Mouse (Mus musculus): ENCODE measurements around the gene Dph1. TPM values are rescaled to one million over a fixed set of nuclear protein-coding genes. Genes with fewer than 3 reads are reported as not detected.
"Not testable (repeated sequence)": the region's sequence is repeated elsewhere in the genome, so short reads cannot be mapped to it uniquely, and the experiment has no call there.

Dph1 gene
- polyA plus RNA-seq, 1 experiment from 2014 or later, result 23.5 TPM

DNA sequence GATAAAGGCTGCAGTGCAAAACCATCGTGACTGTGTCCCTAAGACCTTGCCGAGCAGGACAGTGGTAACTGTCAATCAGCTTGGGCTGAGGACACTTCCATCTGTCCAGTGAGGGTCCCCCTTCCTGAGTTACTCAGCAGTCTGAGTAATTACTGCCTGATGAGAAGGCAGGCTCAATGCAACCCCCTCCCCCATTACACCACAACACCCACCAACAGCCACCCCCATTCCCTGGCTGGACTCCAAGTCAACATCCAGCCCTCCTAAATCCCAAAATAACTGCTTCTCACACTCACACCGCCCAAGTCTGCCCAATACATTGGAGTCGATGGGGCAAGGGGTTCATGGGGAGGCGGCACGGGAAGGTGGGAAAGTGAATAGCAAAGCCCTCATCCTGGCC lies 800 bp upstream of the Dph1 start:
- ATAC-seq (ENCODE audit: insufficient number of reproducible peaks, low FRiP score), result no peak
- Histone ChIP-seq H3K9ac (no peak overlapping the region), H3K36me3 (no peaks in the 10 kb centered on the region), H3K27ac (ENCODE audit: poor library complexity, severe bottlenecking) (no peak overlapping the region; the same call in 1 of the 2 replicates), H3K9me3 (replicated peaks) (no peaks in the 10 kb centered on the region), H3K4me2 (0 out of 2 replicates have a peak overlapping the region, but pooled peaks have one; percentile 6), H3K27me3 (replicated peaks) (peaks cover 37% of the 10 kb centered on the region), H3K4me1 (replicated peaks) (peaks cover 63% of the 10 kb centered on the region), H3K4me3 (no peak overlapping the region)
- 55% methylated on average over 6 of the region's 6 CpGs for WGBS

GRCm38 (mm10) chr11:75190371-75190724 lies 693 bp downstream of the Dph1 start:
- ATAC-seq (ENCODE audit: insufficient number of reproducible peaks, low FRiP score), result peak; percentile 68; the same call in 1 of the 2 replicates
- peak overlapping the region; percentile 87 for H3K4me3 ChIP-seq
- peaks cover 49% of the 10 kb centered on the region for H3K4me1 ChIP-seq (replicated peaks)
- H3K9me3 ChIP-seq (replicated peaks), result no peaks in the 10 kb centered on the region
- peak overlapping the region; percentile 17 for H3K27ac ChIP-seq (ENCODE audit: poor library complexity, severe bottlenecking)
- peaks cover 22% of the 10 kb centered on the region for H3K27me3 ChIP-seq (replicated peaks)
- H3K4me2 ChIP-seq, result peak overlapping the region; percentile 93
- under 1% methylated on average over 24 of the region's 24 CpGs for WGBS
- peak overlapping the region; percentile 79 for H3K9ac ChIP-seq
- H3K36me3 ChIP-seq, result peaks cover 4% of the 10 kb centered on the region; the same call in 1 of the 2 replicates

GRCm38 (mm10) chr11:75189713-75190370 lies 1.2 kb downstream of the Dph1 start:
- ATAC-seq (ENCODE audit: insufficient number of reproducible peaks, low FRiP score), result peak; percentile 22; the same call in 1 of the 2 replicates
- Histone ChIP-seq H3K4me2 (peak overlapping the region; percentile 93), H3K4me3 (peak overlapping the region; percentile 87), H3K27ac (ENCODE audit: poor library complexity, severe bottlenecking) (peak overlapping the region; percentile 17), H3K27me3 (replicated peaks) (peaks cover 17% of the 10 kb centered on the region), H3K9ac (peak overlapping the region; percentile 79), H3K9me3 (replicated peaks) (no peaks in the 10 kb centered on the region), H3K4me1 (replicated peaks) (peaks cover 44% of the 10 kb centered on the region), H3K36me3 (peaks cover 6% of the 10 kb centered on the region)
- WGBS, result under 1% methylated on average over 22 of the region's 22 CpGs

- no peak for ATAC-seq (ENCODE audit: insufficient number of reproducible peaks, low FRiP score)
- no peak overlapping the region for H3K4me3 ChIP-seq
- no peak overlapping the region for H3K9ac ChIP-seq
- H3K4me2 ChIP-seq, result no peak overlapping the region
- H3K27ac ChIP-seq (ENCODE audit: poor library complexity, severe bottlenecking), result no peak overlapping the region
- H3K4me1 ChIP-seq (replicated peaks), result peaks cover 10% of the 10 kb centered on the region
- 84% methylated on average over 1 of the region's 2 CpGs for WGBS
- peaks cover 49% of the 10 kb centered on the region for H3K36me3 ChIP-seq
- H3K9me3 ChIP-seq (replicated peaks), result no peaks in the 10 kb centered on the region
- no peaks in the 10 kb centered on the region for H3K27me3 ChIP-seq (replicated peaks)
These were observed 6.1 kb downstream of the Dph1 start for GRCm38 (mm10) chr11:75184986-75185385.

DNA sequence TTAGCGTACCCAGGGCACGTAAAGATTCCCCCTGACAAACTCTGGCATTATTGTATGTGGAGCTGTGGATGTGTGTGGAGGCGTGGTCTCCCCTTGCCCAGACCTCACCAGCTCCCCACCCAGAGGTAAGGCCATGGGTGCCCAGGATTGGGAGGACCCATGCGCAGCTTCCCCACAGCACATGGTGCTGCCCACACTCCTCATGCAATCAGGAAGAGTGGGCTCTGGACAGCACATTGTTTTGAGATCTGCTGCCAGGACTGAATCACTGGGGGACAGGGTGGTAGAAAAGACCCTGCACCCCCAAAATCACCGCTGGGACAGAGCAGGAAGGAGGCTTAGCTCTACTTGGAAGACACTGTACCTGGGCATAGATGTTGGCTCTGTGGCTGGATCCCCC lies 6.5 kb downstream of the Dph1 start:
- ATAC-seq (ENCODE audit: insufficient number of reproducible peaks, low FRiP score), result no peak
- Histone ChIP-seq H3K36me3 (peaks cover 49% of the 10 kb centered on the region), H3K4me3 (no peak overlapping the region), H3K4me1 (replicated peaks) (peaks cover 9% of the 10 kb centered on the region), H3K9me3 (replicated peaks) (no peaks in the 10 kb centered on the region), H3K27ac (ENCODE audit: poor library complexity, severe bottlenecking) (no peak overlapping the region), H3K4me2 (no peak overlapping the region), H3K9ac (no peak overlapping the region), H3K27me3 (replicated peaks) (no peaks in the 10 kb centered on the region)
- WGBS, result 85% methylated on average over 5 of the region's 5 CpGs

DNA sequence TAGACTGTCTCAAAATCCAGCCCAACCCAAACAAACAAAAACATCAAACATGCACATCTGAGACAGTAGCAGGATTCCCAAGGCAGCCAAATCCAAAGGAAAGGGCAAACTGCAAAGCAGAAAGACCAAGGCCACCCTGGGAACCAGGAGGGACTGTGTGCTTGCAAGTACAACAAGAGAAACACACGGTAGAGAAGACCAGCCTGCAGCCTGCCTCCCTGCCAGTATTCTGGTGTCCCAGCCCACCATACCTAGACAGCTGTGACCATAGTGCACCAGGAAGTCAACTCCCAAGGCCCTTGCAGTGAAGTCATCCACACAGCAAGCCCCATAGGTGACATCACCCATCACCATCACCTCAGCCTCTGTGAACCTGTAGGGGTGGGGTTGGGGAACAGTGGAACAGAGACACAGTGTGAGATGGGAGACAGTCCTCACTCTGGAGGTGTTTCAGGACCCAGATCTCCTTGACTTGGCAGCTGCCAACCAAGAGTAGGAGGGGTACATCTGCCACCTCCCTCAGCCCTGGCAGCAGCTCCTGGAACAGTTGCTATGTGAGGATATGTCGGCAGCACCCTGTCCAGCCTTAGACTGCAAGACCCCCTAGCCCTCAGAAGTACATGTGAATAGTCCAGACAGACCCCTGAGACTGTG lies 7.0 kb downstream of the Dph1 start:
- Histone ChIP-seq H3K27me3 (replicated peaks) (no peaks in the 10 kb centered on the region), H3K36me3 (peaks cover 49% of the 10 kb centered on the region), H3K9me3 (replicated peaks) (no peaks in the 10 kb centered on the region), H3K4me1 (replicated peaks) (peaks cover 8% of the 10 kb centered on the region), H3K4me2 (no peak overlapping the region), H3K4me3 (no peak overlapping the region), H3K9ac (no peak overlapping the region), H3K27ac (ENCODE audit: poor library complexity, severe bottlenecking) (no peak overlapping the region)
- 77% methylated on average over 2 of the region's 2 CpGs for WGBS
- ATAC-seq (ENCODE audit: insufficient number of reproducible peaks, low FRiP score), result no peak

GRCm38 (mm10) chr11:75178672-75179208 lies 12.3 kb downstream of the Dph1 start, which contains the start of gene Ovca2:
Gene Ovca2, minus strand, starts transcription at chr11:75178835.
- H3K27me3 ChIP-seq (replicated peaks), result no peaks in the 10 kb centered on the region
- H3K4me3 ChIP-seq, result peak within 1 kb of the TSS; percentile 73
- peak within 1 kb of the TSS; percentile 76 for H3K4me2 ChIP-seq
- ATAC-seq (ENCODE audit: insufficient number of reproducible peaks, low FRiP score), result peak; percentile 91
- no peaks in the 10 kb centered on the region for H3K9me3 ChIP-seq (replicated peaks)
- H3K27ac ChIP-seq (ENCODE audit: poor library complexity, severe bottlenecking), result peak within 1 kb of the TSS; percentile 48; the same call in 1 of the 2 replicates
- WGBS, result under 1% methylated on average over 32 of the region's 33 CpGs
- H3K4me1 ChIP-seq (replicated peaks), result peaks cover 19% of the 10 kb centered on the region
- H3K9ac ChIP-seq, result peak within 1 kb of the TSS; percentile 82
- H3K36me3 ChIP-seq, result peaks cover 47% of the 10 kb centered on the region

GRCm38 (mm10) chr11:75178011-75178410 lies 13.0 kb downstream of the Dph1 start:
- H3K4me3 ChIP-seq, result peak overlapping the region; percentile 73
- WGBS, result 51% methylated on average over 12 of the region's 12 CpGs
- peak overlapping the region; percentile 82 for H3K9ac ChIP-seq
- peaks cover 39% of the 10 kb centered on the region for H3K36me3 ChIP-seq
- no peak for ATAC-seq (ENCODE audit: insufficient number of reproducible peaks, low FRiP score)
- H3K4me2 ChIP-seq, result peak overlapping the region; percentile 76
- H3K4me1 ChIP-seq (replicated peaks), result peaks cover 24% of the 10 kb centered on the region
- no peak overlapping the region for H3K27ac ChIP-seq (ENCODE audit: poor library complexity, severe bottlenecking)
- H3K27me3 ChIP-seq (replicated peaks), result peaks cover 5% of the 10 kb centered on the region
- H3K9me3 ChIP-seq (replicated peaks), result no peaks in the 10 kb centered on the region

- H3K4me3 ChIP-seq; H3K9ac ChIP-seq; H3K9me3 ChIP-seq (replicated peaks); ATAC-seq (ENCODE audit: insufficient number of reproducible peaks, low FRiP score); H3K4me2 ChIP-seq; H3K27ac ChIP-seq (ENCODE audit: poor library complexity, severe bottlenecking): not testable (repeated sequence)
- H3K27me3 ChIP-seq (replicated peaks), result peaks cover 40% of the 10 kb centered on the region
- peaks cover 48% of the 10 kb centered on the region for H3K4me1 ChIP-seq (replicated peaks)
- H3K36me3 ChIP-seq, result peaks cover 14% of the 10 kb centered on the region
- 66% methylated on average over 6 of the region's 6 CpGs for WGBS
These were observed 16.5 kb downstream of the Dph1 start for GRCm38 (mm10) chr11:75174574-75174973.

GRCm38 (mm10) chr11:75173799-75174165 lies 17.3 kb downstream of the Dph1 start:
- Histone ChIP-seq H3K27ac (ENCODE audit: poor library complexity, severe bottlenecking) (no peak overlapping the region), H3K36me3 (peaks cover 14% of the 10 kb centered on the region), H3K27me3 (replicated peaks) (peaks cover 44% of the 10 kb centered on the region), H3K4me3 (peak overlapping the region; percentile 61), H3K4me2 (peak overlapping the region; percentile 88), H3K9ac (no peak overlapping the region), H3K9me3 (replicated peaks) (no peaks in the 10 kb centered on the region), H3K4me1 (replicated peaks) (peaks cover 50% of the 10 kb centered on the region)
- WGBS, result 2% methylated on average over 15 of the region's 15 CpGs
- no peak for ATAC-seq (ENCODE audit: insufficient number of reproducible peaks, low FRiP score)

DNA sequence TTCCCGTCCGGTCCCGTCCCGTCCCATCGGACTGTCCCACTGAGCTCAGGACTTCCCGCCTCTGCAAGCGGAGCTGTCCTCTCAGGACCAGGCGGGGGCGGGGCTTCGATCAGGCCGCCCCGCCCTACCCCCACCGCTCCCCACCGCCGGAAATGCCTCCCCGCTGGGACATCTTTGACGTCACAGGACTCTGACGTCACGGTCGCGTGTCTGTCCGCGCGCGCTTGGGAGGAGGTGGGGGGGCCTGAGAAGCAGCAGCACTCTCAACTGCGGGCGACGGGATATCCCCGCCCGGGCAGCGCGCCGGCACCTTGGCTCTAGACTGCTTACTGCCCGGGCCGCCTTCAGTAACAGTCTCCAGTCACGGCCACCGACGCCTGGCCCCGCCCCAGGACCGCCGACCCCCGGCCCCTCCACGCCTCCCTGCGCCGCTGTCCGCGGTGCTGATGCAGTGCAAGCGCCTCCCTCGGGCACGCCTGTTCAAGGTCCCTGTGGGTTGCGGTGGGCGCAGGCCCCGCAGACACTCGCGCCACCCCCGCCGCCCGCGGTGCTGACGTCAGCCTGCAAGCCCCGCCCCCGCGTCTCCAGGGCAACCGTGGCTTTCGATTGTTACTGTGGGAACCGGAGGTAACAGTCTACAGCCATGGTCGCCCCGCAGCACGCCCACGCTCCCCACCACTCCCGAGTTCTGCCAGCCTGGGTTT lies 17.8 kb downstream of the Dph1 start:
- WGBS, result 2% methylated on average over 63 of the region's 71 CpGs
- peak; percentile 75 for ATAC-seq (ENCODE audit: insufficient number of reproducible peaks, low FRiP score)
- H3K4me1 ChIP-seq (replicated peaks), result peaks cover 55% of the 10 kb centered on the region
- peaks cover 14% of the 10 kb centered on the region for H3K36me3 ChIP-seq
- H3K9me3 ChIP-seq (replicated peaks), result no peaks in the 10 kb centered on the region
- no peak overlapping the region for H3K27ac ChIP-seq (ENCODE audit: poor library complexity, severe bottlenecking)
- peaks cover 44% of the 10 kb centered on the region for H3K27me3 ChIP-seq (replicated peaks)
- H3K4me2 ChIP-seq, result peak overlapping the region; percentile 88
- H3K9ac ChIP-seq, result 0 out of 2 replicates have a peak overlapping the region, but pooled peaks have one; percentile 1
- H3K4me3 ChIP-seq, result peak overlapping the region; percentile 61
